Mouse (Mus musculus) kidney, postnatal 0 days (tissue): ENCODE results near the gene Kif26b. TPM values are rescaled to one million over a fixed set of nuclear protein-coding genes. Genes with fewer than 3 reads are reported as not detected.

ENCODE experiments used
- ATAC-seq: fragments of 200-750 bp; cut with Nextera tagmentation; replicated peaks from 2 replicates; pipeline ENCODE4 v1.8.0; 2017; ENCODE audit warnings: low read depth, moderate number of reproducible peaks, moderate TSS enrichment, moderate library complexity; ENCODE audit not compliant: low FRiP score
- DNase-seq: peaks from one replicate; pipeline ENCODE4 v3.0.0-alpha.2; 2016; ENCODE audit warnings: low spot score
- H3K27ac ChIP-seq: fragments of 300-500 bp; sonication (generic); 2 replicates; pipeline ENCODE4 v1.5.1; 2014; ENCODE audit warnings: mild to moderate bottlenecking
- H3K27me3 ChIP-seq: fragments of 300-500 bp; sonication (generic); 2 replicates; pipeline ENCODE4 v1.6.1; 2014; ENCODE audit warnings: low read length, mixed read lengths; ENCODE audit not compliant: insufficient read depth
- H3K36me3 ChIP-seq: fragments of 300-500 bp; sonication (generic); 2 replicates; pipeline ENCODE4 v1.6.1; 2014; ENCODE audit warnings: low read length, mixed read lengths; ENCODE audit not compliant: insufficient read depth
- H3K4me1 ChIP-seq: fragments of 300-500 bp; sonication (generic); replicated peaks from 2 replicates; pipeline ENCODE4 v1.6.1; 2014; ENCODE audit warnings: antibody characterized with exemption, low read length, mixed read lengths; ENCODE audit not compliant: insufficient read depth
- H3K4me2 ChIP-seq: fragments of 300-500 bp; sonication (generic); 2 replicates; pipeline ENCODE4 v1.6.1; 2014; ENCODE audit warnings: mild to moderate bottlenecking, low read length, moderate library complexity, mixed read lengths
- H3K4me3 ChIP-seq: fragments of 300-500 bp; sonication (generic); replicated peaks from 2 replicates; pipeline ENCODE4 v1.5.1; 2014; ENCODE audit warnings: low read depth, low read length
- H3K9ac ChIP-seq: fragments of 300-500 bp; sonication (generic); 2 replicates; pipeline ENCODE4 v1.6.1; 2014; ENCODE audit warnings: low read depth, low read length
- H3K9me3 ChIP-seq: fragments of 300-500 bp; sonication (generic); replicated peaks from 2 replicates; pipeline ENCODE4 v1.6.1; 2016; ENCODE audit warnings: low read length, inconsistent platforms, mixed read lengths
- CTCF ChIP-seq: IDR thresholded peaks from 2 replicates; pipeline ENCODE4 v1.5.1; 2016; ENCODE audit warnings: antibody characterized with exemption, low read depth, mild to moderate bottlenecking, moderate library complexity
- WGBS: fragments of 180-500 bp; shearing (Covaris S2); extraction: QIAGEN DNeasy Blood & Tissue Kit; methylation state at CpG from one replicate; pipeline ENCODE4 v1.1.7; 2014; 5-methylcytosine and 5-hydroxymethylcytosine counted together
- polyA plus RNA-seq: library from polyadenylated mRNA; unstranded; fragments of >200 nt; fragmentation: Nextera tagmentation; extraction: Ambion mirVana; gene quantifications from 2 replicates; pipeline ENCODE4 v1.2.1, GENCODE M21; 2015

Kif26b gene
- polyA plus RNA-seq, 1 experiment from 2014 or later, result 6.4 TPM

DNA sequence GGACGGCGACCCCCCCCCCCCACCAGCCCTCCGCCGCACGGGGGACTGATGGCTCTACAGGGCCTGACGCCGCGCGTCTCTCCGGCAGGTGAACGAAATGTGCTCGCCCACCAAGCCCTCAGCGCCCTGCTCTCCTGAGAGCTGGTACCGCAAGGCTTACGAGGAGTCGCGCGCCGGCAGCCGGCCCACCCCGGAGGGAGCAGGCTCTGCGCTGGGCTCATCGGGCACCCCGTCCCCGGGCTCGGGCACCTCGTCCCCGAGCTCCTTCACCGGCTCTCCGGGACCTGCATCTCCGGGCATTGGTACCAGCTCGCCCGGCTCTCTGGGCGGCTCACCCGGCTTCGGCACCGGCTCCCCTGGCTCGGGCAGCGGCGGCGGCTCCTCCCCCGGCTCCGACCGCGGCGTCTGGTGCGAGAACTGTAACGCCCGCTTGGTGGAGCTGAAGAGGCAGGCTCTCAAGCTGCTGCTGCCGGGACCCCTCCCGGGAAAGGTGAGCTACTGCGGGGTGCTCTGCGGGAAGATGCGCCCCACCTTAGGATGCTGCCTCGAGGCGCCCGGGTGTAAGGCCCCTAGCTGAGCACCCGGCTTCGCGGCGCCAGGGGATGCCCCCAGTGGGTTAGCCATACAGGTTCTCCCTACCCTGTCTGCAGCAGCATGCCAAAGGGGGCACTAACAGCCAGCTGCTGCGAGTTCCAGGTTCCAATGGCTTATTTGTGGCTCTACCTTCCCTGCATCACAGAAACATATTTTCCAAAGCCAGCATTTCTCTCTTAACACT is 1.6 kb downstream of the Kif26b start:
- peak; percentile 75 for TF ChIP-seq CTCF

DNA sequence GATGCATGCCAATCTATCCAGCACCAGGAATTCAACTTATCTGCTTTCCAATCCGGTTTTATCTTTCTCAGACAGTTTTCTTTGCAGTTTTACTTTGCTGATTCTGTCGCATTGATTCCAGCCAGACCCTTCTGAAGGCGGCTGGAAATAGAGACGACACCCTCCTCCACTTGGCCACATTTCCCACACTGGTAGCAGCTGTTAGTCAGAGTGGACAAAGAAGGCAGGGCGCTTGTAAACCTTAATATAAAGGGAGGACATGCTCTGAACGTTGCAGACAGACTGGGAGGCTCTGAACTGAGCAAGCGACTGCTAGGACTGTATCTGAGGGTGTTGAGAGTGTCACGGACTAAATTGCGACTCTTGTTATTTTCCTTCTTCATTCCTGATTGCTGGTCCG is 11.3 kb downstream of the Kif26b start:
- ATAC-seq (no peak), DNase-seq (peak; percentile 49)
- H3K27ac ChIP-seq, result no peak overlapping the region
- no peaks in the 10 kb centered on the region for H3K27me3 ChIP-seq
- H3K4me3 ChIP-seq, result no peak overlapping the region
- no peaks in the 10 kb centered on the region; the same call in 1 of the 2 replicates for H3K4me1 ChIP-seq
- no peak overlapping the region for H3K4me2 ChIP-seq
- H3K36me3 ChIP-seq, result no peaks in the 10 kb centered on the region
- no peak for TF ChIP-seq CTCF
- 36% methylated on average over 10 of the region's 10 CpGs for WGBS
- H3K9ac ChIP-seq, result no peak overlapping the region
- no peaks in the 10 kb centered on the region for H3K9me3 ChIP-seq

More for the DNA sequence above, 1.6 kb downstream of the Kif26b start:
- H3K4me2 ChIP-seq, result peak overlapping the region; percentile 100
- no peaks in the 10 kb centered on the region for H3K9me3 ChIP-seq
- peak; percentile 33 for ATAC-seq
- H3K4me1 ChIP-seq, result peaks cover 16% of the 10 kb centered on the region
- H3K27ac ChIP-seq, result no peak overlapping the region
- H3K9ac ChIP-seq, result peak overlapping the region; percentile 62
- peak overlapping the region; percentile 71 for H3K4me3 ChIP-seq
- WGBS, result under 1% methylated on average over 60 of the region's 62 CpGs
- DNase-seq, result peak; percentile 92
- H3K27me3 ChIP-seq, result peaks cover 5% of the 10 kb centered on the region
- no peaks in the 10 kb centered on the region for H3K36me3 ChIP-seq

DNA sequence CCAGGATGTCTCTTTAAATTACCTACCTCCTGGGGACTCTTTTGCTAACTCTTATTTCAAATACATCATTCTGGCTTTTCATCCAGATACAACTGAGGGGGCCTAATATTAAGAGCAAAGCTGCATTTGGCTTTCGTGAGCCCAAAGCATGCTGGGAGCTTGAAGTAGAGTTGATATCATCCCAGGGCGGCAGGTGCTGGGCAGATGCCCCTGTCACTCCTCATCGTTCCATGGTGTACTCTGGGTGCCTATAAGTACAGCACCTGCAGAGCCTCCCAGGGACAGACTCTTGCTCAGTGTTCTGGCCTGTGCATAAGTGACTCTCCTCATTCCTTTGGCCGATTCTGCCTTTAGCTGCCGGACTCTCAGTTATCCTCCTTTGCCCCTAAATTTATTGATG is 13.5 kb downstream of the Kif26b start:
- no peaks in the 10 kb centered on the region for H3K27me3 ChIP-seq
- DNase-seq, result no peak
- no peaks in the 10 kb centered on the region; the same call in 1 of the 2 replicates for H3K4me1 ChIP-seq
- WGBS, result 64% methylated on average over 5 of the region's 5 CpGs
- no peak overlapping the region for H3K4me3 ChIP-seq
- H3K36me3 ChIP-seq, result no peaks in the 10 kb centered on the region
- no peak overlapping the region for H3K4me2 ChIP-seq
- H3K27ac ChIP-seq, result no peak overlapping the region
- no peak overlapping the region for H3K9ac ChIP-seq
- ATAC-seq, result no peak
- no peak for TF ChIP-seq CTCF
- no peaks in the 10 kb centered on the region for H3K9me3 ChIP-seq

DNA sequence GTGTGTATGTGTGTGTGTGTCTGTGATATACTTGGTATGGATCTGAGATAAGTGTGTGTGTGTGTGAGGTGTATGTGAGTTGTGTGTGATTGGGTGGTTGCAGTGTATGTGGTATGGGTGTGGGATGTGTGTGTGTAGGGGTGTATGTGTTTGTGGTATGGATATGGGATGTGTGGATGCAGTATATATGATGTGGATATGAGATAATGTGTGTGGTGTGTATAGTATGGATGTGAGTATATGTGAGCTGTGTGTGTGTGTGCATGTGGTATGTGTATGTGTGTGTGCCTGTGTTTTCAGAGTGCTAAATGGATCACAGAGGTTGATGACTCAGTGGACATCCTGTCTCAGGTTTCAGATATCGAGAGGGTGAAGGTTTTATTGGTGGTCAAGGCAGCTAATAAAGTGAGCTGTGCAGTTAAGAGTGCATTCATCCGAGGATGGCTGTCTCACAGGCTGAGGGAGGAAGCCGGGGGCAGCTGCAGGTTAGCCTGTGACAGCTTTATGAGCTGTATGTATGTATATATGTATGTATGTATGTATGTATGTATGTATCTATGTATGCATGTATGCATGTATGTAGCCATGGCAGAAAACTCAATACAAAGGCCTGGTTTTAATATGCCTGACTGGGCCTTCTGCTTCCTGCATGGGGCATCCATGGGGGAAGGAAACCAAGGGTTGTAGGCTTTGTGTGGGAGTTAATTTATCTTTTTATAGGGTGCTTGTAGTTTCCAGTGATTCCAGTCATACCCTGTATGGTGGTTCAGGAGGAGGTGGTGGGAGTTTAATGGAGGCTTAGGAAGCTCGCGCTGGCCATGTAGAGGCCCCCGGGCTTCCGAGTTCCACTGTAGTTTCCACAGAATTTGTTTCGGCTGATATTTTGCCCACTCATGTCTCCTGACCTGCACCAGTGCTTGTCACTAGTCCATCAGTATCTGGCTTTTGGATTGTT is 14.3 kb downstream of the Kif26b start:
- Histone ChIP-seq H3K4me3 (no peak overlapping the region), H3K4me1 (no peaks in the 10 kb centered on the region; the same call in 1 of the 2 replicates), H3K9me3 (no peaks in the 10 kb centered on the region), H3K9ac (no peak overlapping the region), H3K36me3 (no peaks in the 10 kb centered on the region), H3K4me2 (no peak overlapping the region), H3K27me3 (no peaks in the 10 kb centered on the region), H3K27ac (no peak overlapping the region)
- DNase-seq (peak; percentile 54), ATAC-seq (peak; percentile 46)
- TF ChIP-seq CTCF, result no peak
- WGBS, result 31% methylated on average over 8 of the region's 8 CpGs

DNA sequence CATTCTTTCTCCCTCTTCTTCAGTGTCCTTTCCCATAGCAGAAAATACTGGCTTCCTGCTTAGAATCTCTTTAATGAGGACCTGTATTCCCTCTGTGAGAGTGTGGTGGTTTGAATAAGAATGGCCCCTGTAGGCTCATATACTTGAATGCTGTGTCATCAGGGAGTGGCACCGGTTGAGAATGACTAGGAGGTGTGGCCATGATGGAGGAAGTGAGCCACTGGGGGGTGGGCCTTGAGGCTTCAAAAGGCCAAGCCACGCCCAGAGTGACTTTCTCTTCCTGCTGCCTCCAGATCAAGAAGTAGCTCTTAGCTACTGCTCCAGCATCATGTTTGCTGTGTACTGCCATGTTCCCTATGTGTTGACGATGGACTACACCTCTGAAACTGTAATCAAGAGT is 15.7 kb downstream of the Kif26b start:
- Histone ChIP-seq H3K27me3 (no peaks in the 10 kb centered on the region), H3K4me2 (no peak overlapping the region), H3K9ac (no peak overlapping the region), H3K4me1 (no peaks in the 10 kb centered on the region; the same call in 1 of the 2 replicates), H3K9me3 (no peaks in the 10 kb centered on the region), H3K4me3 (no peak overlapping the region), H3K27ac (no peak overlapping the region), H3K36me3 (no peaks in the 10 kb centered on the region)
- DNase-seq, result no peak
- TF ChIP-seq CTCF, result no peak
- 77% methylated on average over 3 of the region's 3 CpGs for WGBS
- ATAC-seq, result no peak

DNA sequence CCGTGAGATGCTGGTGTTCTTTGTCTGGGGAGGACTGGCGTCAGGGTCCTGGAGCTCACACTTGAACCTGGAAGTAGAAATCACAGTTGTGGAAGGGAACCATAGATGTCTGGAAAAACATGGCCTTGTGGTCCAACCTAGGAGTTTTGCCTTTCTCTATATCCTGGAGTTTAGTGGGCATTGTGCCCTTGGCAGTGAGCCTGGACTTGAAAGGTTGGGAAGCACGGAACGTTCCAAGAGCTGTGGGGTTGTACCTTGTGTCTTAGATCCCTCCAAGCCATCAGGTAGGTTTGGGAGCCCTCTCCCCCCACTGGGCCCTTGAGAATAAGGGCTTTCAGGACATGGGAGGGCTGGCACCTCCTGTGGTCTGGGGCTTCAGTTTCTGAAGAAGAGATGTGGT is 20.7 kb downstream of the Kif26b start:
- Histone ChIP-seq H3K4me3 (no peak overlapping the region), H3K27ac (no peak overlapping the region), H3K9me3 (no peaks in the 10 kb centered on the region), H3K4me2 (no peak overlapping the region), H3K9ac (no peak overlapping the region), H3K36me3 (no peaks in the 10 kb centered on the region), H3K4me1 (no peaks in the 10 kb centered on the region; the same call in 1 of the 2 replicates), H3K27me3 (no peaks in the 10 kb centered on the region)
- 88% methylated on average over 4 of the region's 4 CpGs for WGBS
- ATAC-seq (no peak), DNase-seq (no peak)
- TF ChIP-seq CTCF, result no peak
